In genomic region chr2:167224194-167224593, GRCm38 (mm10) we compare ENCODE assay signal across 26 mouse cellular contexts. TPM values are rescaled to one million over a fixed set of nuclear protein-coding genes. Genes with fewer than 3 reads are reported as not detected.
"Had no signal": no experiment of that assay in that cellular context is flagged by ENCODE, and none has a peak within 500 bp of the region (broad histone marks: within the 10 kb centered on the region; RNA-seq: fewer than 3 reads in every experiment).

No protein-coding gene starts in this region.

- H3K36me3 ChIP-seq: hindbrain, embryonic 10.5 days; hindbrain, embryonic 12.5 days; intestine, embryonic 15.5 days; liver, embryonic 13.5 days; liver, embryonic 15.5 days had no signal

- DNase-seq: gastrocnemius, postnatal 10 days; heart, adult 11 months; heart, postnatal 10 days; heart, postnatal 4 days; kidney, adult 18-20 months; kidney, adult 8-10 months; kidney, postnatal 14 days; kidney, postnatal 4 days; liver; liver, embryonic 13.5 days had no signal

- H3K9ac ChIP-seq: heart, embryonic 12.5 days; hindbrain, embryonic 12.5 days; hindbrain, embryonic 14.5 days; intestine, embryonic 15.5 days; limb, embryonic 12.5 days; liver, embryonic 13.5 days; liver, embryonic 15.5 days had no signal

- H3K4me3 ChIP-seq: heart, embryonic 10.5 days; heart, embryonic 12.5 days; hindbrain, embryonic 10.5 days; hindbrain, embryonic 12.5 days; intestine, embryonic 15.5 days; layer of hippocampus, adult 2 months; left cerebral cortex, adult 2 months; limb, embryonic 10.5 days; limb, embryonic 12.5 days; liver, embryonic 13.5 days; liver, embryonic 15.5 days had no signal

- H3K4me2 ChIP-seq: heart, embryonic 12.5 days; hindbrain, embryonic 12.5 days; hindbrain, embryonic 14.5 days; intestine, embryonic 15.5 days; limb, embryonic 12.5 days; liver, embryonic 11.5 days; liver, embryonic 13.5 days; liver, embryonic 15.5 days had no signal

- ATAC-seq: hindbrain, embryonic 16.5 days; inflammation-experienced regulatory T-cells, adult 6 months; intestine, embryonic 15.5 days; intestine, postnatal 0 days had no signal

- H3K27ac ChIP-seq: heart, embryonic 10.5 days; hindbrain, embryonic 10.5 days; hindbrain, embryonic 12.5 days; hindbrain, embryonic 14.5 days; intestine, embryonic 15.5 days; kidney, postnatal 0 days; layer of hippocampus, adult 2 months; left cerebral cortex, adult 2 months; limb, embryonic 10.5 days; limb, embryonic 12.5 days; liver, embryonic 13.5 days; liver, embryonic 15.5 days had no signal

- H3K4me1 ChIP-seq: heart, embryonic 10.5 days; heart, embryonic 12.5 days; hindbrain, embryonic 10.5 days; hindbrain, embryonic 12.5 days; intestine, embryonic 15.5 days; limb, embryonic 10.5 days; limb, embryonic 12.5 days; liver, embryonic 13.5 days; liver, embryonic 15.5 days had no signal

- H3K27me3 ChIP-seq: heart, embryonic 12.5 days; hindbrain, embryonic 12.5 days; intestine, embryonic 15.5 days; limb, embryonic 12.5 days; liver, embryonic 13.5 days had no signal

- H3K9me3 ChIP-seq: heart, embryonic 10.5 days; heart, embryonic 12.5 days; hindbrain, embryonic 10.5 days; hindbrain, embryonic 12.5 days; intestine, embryonic 15.5 days; limb, embryonic 10.5 days; limb, embryonic 12.5 days; liver, embryonic 13.5 days; liver, embryonic 15.5 days had no signal

RNA-seq across cellular contexts. Expression of gene Ptgis, which starts 16.2 kb away (rescaled TPM):
- polyA plus RNA-seq: inflammation-experienced regulatory T-cells, adult 6 months had no signal
